Mouse (Mus musculus): ENCODE data around the gene Gja3.

Gene Gja3

DNA sequence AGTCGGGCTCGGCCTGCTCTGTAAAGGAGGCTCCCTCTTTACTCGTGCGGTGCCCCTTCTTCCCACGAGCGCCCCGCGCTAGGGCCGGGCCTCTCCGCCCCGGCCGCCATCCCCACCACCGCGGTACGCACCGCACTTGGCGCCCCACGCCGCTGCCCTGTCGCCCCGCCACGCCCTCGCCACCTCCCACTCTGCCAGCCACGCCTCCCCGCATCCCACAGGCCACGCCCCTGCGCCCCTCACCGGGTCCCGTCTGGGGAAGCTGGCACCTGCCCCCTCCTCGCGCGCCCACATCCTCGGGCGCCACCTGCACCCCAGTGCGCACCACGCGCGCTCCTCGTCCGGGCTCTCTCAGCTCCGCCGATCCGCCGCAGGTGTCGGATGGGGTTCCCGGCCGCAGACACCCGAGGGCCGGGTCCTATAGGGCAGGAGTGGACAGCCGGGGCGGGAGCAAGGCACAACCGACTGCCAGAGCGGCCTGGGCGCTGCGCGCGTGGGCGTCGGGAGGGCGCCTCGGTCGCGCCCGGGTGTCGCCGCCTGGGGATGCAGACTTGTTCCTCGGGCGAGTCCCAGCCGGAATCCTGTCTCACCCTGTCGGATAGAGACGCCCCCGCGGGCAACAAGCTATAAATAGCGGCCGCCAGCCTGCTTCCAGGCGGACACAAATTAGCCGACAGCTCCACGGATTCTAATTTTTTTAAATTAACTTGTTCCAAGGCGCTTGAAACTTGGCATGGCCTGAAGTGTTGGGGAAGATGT lies at the start of gene Gja3:
Gene Gja3, minus strand, starts transcription at position 538 of the 759 bp plus-strand sequence.
- 1% methylated on average over 79 of the region's 79 CpGs for WGBS

DNA sequence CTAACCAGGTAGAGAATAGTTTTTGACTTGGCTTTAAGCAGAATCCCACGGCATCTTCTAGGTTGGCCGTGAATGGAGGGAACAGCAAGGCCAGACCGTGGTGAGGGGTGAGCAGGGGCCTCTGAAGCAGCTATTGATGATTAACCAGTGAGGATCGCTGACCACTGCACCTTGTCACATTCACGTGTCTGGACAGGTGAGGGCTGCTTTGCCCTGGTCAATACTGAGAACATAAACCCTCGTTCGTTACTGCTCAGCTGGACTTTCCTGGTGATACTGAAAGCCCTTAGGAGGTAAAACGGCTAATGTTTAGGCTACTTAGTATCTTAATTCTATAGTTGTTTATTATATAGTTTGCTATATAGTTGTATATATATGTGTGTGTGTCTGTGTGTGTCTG lies 49.2 kb upstream of the Gja3 start:
- WGBS, result 91% methylated on average over 8 of the region's 8 CpGs

DNA sequence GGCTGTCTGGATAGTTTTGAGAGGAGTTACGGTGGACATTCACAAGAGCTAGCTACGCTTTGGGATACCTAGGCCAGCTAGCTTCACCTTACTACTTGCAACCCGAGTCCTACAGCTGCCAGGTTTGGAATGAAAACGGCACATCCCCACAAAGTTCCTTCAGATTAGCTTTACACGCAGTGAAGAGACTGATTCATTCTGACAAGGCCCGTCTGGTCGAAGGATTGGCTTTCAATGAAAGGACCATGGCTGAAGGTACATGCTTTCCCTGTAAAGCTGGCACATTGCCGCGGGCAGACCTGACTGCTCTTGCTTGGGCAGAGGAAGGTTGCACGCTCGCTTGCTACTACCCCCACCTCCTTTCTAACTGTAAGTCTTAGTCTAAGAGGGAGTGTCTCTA lies 47.8 kb upstream of the Gja3 start:
- WGBS, result 76% methylated on average over 11 of the region's 11 CpGs

DNA sequence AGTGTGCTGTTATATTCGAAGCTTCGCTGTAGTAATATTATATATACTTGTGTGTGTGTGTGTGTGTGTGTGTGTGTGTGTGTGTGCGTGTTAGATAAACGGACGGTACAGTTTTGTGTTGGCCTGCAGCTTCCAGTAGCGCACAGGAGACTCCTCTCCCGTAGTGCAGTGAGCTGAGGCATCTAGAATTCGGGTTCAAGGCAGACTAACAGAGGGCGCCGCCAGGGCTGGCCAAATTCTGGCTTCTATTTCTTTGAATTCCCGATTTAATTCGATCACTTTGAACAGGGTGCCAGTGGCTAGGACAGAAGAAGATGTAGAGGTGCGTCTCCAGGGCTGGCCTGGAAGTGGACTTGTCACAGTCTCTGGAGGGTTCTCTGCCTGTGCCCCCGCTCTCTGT lies 47.2 kb upstream of the Gja3 start:
- 21% methylated on average over 14 of the region's 14 CpGs for whole genome bisulfite sequencing

DNA sequence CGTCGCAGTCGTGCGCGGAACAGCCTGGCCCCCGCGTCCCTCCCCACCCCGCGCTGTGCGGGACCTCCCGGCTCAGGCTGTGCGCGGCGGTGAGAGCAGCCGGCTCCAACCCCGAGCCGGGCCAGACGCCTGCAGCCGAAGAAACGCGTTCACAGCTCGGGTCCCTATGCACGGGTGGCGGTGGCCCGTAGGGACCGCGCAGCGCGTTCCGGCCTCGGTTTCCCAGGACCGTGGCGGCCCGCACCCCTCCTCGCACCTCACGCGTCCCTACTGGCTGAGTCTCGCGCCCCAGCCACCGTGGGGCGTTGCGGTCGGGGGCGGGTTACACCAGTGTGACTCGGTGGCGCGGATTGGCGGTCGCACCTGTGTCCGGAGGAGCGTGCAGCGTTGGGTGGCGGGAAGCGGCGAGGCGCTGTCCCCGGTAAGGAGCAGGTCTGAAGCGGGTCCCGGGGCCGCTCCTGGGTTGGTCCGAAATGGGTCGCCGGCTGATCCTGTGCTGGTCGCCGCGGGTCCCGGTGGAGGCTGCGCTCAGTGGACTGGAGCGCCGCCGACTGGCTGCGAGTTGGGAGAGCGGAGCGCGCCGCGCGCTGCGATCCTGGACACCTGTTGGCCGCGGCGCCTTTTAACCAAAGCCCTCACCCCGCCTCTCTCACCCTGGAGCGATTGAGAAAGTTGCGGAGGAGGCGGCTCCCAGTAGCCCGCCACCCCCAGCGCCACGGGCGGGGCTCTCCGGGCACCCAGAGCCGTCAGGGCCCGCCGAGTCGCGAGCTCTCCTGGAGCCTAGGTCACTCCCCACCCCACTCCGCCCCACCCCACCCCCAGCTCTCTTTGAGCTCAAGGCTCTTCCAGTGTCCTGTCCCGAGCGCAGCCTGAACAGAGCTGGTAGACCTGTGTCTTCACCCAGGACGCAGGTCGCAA lies 46.5 kb upstream of the Gja3 start, which contains the start of gene Gjb2:
Gene Gjb2, minus strand, starts transcription at position 597 of the 918 bp plus-strand sequence.
- WGBS, result 1% methylated on average over 101 of the region's 101 CpGs

DNA sequence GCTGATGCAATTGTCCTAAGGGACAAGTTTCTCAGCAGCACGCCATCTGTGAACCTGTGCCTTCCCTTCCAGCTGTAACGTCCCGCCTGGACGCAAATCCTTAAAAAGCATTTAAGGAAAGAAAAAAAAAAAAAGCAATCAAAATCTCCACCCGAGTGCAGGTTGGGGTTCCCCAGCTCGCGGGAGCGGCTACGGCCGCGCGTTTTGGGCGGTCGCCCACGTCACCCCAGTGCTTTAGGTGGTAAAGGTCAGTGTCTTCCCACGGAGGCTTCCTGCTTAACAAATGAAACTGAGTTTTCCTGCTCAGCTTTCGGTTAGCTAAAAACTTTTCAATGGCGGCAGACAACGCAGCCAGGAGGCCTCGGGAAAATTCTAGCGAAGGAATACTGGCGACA lies 45.8 kb upstream of the Gja3 start:
- WGBS, result 6% methylated on average over 22 of the region's 22 CpGs

DNA sequence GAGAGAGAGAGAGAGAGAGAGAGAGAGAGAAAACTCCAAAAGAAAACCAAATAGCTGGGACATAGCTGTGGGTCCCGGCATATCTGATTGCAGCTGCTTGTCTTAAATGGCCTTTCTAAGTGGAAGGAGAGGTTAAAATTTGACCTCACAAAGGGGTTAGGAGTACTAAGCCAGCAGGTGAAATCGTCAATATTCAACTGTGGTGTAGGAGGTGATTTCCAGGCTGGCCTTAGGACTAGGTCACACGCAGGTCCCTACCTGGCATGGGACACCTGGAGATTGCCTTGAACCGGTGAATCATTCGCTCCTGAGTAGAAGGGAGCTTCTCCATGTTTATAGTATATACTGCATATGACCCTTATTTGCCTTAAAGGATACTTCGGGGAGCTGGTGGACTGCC lies 45.2 kb upstream of the Gja3 start:
- WGBS, result 85% methylated on average over 6 of the region's 6 CpGs

DNA sequence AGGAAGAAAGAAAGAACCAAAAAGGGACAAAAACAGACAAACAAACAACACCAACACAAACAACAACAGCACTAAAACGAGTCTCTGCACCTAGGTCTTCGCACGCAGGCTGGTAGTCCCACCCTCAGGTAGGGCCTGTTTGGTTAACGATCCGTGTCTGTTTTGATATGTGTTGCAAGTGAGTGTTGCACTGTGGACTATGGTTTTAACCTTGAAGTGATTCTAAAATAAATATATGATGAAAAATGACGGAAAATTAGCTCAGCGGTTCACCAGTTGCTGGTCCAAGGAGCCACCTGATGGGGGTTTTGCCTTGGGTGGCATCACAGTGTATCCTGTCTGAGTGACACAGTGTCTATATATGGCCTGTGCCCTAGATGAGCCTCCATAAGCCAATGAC lies 43.7 kb upstream of the Gja3 start:
- WGBS, result 88% methylated on average over 7 of the region's 7 CpGs

DNA sequence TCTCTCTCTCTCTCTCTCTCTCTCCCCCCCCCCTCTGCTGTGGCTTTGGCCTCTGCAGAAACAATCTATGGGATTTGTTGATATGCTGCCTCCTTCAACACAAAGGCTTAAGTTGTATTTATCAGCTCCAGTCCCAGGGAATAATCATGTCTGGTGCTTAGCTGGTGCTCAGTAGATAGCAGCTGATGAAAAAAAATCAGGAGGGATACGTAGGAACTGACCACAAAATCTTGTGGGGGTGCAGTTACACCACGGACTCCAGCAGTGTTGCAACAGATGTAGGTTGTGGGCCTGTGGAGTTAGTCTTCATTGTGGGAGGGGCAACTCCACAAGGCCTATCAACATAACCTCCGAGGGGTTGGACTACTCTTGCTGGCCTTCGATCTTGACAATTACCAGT lies 38.0 kb upstream of the Gja3 start:
- 85% methylated on average over 4 of the region's 4 CpGs for WGBS

DNA sequence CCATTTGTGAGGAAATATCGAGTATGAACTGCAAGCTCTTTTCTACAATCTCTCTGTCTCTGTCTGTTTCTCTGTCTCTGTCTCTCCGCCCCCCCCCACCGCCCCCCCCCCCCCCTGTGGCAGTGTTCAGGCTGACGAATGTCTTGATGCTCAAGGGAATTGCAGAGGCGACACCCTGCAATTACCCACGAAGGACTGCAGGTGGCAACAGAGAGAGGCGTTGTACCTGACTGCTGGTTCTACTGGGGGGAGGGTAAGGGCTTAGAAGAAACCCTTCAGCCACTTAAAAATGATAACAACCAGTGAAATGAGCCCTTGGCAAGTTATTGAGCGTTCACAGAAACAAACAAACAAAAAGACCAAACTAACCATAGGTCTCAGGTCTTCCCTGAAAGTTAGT lies 35.1 kb upstream of the Gja3 start:
- WGBS, result 7% methylated on average over 8 of the region's 8 CpGs

DNA sequence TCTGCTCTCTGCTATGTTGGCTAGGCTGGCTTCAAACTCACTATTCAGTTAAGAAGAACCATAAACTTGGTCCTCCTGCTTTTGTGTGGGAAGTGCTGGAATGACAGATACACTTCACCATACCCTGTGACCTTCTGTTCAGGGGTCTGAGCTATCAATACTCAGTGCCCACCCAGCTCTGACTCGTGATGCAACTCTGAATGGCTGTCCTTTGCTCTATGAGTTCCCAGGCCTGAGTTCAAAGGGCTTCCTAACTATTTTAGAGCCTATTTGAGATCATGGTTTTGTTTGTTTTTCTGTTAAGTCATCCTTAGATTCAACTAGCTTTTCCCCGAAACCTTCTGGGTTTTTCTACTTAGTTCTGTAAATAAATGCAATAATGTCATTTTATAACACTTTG lies 32.1 kb upstream of the Gja3 start:
- WGBS, result 77% methylated on average over 2 of the region's 2 CpGs

DNA sequence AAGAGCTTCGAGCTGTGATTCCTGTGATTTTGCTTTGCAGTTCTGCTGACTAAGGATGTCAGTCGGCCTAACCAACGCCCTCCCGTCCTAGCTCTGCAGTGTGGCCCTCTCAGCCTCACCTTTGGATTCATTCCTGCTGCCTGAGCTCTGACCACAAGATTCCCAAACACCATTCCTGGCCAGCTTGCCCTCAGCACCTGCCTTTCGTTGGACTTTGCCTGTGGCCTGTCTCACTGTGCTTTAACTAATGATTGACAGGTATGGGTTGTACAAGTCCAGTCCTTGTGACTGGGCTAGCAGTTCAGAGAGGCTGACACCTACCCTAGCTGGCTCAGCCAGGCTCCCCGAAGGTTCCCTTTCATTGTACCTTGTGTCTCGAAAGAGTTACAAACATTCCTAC lies 31.2 kb upstream of the Gja3 start:
- WGBS, result 94% methylated on average over 7 of the region's 7 CpGs

DNA sequence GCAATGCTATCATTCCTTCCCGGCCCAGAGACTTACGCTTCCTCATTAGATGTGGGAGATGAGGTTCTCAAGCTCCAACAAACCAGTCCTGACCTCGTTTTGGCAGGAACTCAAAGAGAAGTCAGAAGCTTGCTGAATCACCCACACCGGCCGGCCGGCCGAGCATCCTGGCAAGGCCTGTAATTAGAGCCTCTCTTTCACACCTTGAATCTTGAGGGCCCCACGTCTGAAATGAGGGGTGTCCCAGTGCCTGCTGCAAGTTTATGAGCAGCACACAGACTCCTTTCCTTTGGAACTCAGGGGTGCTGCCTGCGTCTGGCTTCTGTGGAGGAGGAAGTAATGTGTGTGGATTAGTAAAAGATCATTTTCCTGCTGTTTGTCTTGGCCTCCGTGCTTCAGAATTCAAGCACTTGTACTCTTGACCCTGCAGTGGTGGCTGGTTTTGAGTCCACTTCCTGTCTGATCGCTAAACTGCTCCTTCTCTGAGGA lies 26.3 kb upstream of the Gja3 start:
- WGBS, result 54% methylated on average over 11 of the region's 11 CpGs

DNA sequence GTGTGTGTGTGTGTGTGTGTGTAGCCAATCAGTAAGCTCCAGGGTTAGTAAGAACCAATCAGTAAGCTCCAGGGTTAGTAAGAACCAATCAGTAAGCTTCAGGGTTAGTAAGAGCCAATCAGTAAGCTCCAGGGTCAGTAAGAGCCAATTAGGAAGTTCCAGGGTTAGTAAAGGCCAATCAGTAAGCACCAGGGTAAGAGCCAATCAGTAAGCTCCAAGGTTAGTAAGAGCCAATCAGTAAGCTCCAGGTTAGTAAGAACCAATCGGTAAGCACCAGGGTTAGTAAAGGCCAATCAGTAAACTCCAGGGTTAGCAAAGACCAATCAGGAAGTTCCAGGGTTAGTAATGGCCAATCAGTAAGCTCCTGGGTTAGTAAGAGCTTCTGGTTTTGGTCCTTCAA lies 25.0 kb upstream of the Gja3 start:
- 100% methylated on average over 1 of the region's 1 CpGs for WGBS

DNA sequence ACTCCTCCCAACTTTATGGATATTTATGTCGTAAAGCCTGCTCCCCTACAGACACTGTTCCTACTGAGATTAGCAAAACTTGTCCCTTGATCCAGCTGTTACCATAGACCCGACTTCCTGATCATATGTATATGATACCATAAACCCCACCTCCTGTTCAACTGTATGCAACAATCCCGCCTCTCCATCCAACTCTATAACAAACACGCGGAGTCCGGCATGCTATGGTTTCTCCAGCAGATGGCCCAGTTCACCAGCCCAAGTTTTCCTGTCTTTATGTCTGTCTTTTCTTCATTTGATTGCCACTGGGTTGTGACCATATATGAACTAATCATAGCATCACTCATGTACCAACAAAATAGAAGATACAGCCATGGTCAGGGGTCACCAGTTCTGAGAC lies 17.6 kb upstream of the Gja3 start:
- 91% methylated on average over 6 of the region's 6 CpGs for WGBS

DNA sequence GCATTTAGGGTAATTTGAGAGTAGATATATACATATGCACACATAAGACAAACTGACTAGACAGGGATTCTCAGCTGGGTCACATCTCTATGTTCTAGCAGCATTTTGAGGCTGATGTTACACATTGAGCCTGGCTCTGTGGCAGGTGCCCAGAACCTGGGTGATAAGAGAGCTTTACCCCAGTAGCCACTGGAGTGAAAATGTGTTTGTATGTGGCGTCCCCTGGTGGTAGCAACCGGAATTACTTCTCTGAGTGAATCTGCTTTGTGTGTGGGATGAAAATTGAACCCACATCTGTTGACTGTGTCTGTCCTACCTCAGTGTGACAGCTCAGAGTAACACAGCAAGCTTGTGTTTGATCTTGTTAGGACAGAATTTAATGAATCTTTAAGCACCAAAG lies 12.0 kb upstream of the Gja3 start:
- 1% methylated on average over 2 of the region's 2 CpGs for WGBS

DNA sequence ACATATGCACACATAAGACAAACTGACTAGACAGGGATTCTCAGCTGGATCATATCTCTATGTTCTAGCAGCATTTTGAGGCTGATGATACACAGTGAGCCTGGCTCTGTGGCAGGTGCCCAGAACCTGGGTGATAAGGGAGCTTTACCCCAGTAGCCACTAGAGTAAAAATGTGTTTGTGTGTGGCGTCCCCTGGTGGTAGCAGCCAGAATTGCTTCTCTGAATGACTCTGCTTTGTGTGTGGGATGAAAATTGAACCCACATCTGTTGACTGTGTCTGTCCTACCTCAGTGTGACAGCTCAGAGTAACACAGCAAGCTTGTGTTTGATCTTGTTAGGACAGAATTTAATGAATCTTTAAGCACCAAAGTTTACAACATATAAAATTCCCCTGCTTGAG lies 2.2 kb upstream of the Gja3 start:
- WGBS, result 0% methylated on average over 1 of the region's 1 CpGs

DNA sequence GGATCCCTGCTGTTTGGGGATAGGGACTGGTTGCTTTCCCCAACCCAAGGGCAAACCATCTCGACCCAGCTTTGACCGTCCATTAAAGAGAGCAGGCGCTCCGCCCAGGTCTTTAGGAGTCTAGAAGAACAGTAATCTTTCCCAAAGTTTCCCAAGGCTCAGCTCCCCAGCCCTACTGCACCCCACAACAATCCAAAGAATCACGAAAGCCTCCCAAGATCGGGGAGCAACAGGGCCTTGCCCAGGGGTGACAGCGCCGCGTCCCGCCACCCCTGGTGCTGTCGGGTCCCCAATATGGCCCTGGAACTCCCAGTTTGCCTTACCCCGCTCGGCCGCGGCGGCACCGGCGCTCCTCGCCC lies 717 bp downstream of the Gja3 start:
- 5% methylated on average over 19 of the region's 19 CpGs for WGBS

DNA sequence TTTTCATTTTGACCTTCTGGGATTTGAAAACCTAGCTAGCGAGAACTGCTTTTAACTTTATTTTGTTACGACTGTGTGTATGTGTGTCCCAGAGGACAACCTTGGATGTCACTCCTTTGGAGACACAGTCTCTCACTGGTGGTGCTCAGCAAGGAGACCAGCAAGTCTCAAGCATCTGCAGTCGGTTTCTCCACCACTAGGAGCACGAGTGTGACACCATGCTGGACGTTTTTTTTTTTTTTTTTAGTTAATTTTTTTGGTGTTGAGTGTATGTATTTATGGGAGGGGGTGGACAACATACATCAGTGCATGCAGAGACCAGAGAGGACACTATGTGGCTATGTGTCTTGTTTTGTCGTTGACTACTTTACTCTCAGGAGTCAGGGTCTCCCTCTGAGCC lies 5.2 kb downstream of the Gja3 start:
- WGBS, result 60% methylated on average over 6 of the region's 6 CpGs

DNA sequence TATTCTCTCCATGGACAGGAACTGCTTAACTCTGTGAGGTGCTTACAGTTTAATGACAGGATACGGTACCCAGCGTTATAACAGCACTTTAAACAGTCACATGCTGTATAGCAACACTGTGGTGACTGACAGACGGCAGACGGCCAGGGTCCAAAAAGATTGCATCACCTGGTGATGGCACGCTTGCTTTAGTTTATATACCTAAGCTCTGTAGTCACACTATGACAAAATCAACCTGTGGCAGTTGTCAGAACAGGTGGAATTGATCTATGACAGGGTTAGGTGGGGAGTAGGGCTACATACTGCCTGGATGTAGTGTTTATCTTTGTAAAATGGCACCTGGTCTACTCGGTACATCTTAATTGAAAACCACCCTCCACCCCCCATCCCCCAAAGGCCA lies 14.0 kb downstream of the Gja3 start:
- WGBS, result 92% methylated on average over 6 of the region's 6 CpGs

DNA sequence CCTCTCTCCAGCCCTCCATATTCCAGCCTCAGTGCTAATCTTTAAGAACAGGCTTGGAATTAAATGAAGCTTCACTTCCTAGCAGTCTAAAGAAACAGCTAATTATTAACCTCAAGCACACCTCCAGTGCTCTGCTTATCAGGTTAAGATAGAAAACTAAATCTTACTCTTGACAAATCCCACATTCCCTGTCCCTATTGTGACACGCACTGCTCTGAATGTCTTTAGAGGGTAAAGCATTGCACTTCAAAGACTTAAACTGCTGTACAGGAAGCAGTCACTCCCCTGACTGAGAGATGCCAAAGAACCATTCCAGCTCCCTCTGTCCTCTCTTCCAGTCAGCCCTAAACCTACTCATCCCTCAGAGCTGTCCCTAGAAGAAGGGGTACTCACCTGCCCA lies 16.5 kb downstream of the Gja3 start:
- WGBS, result 74% methylated on average over 1 of the region's 1 CpGs

DNA sequence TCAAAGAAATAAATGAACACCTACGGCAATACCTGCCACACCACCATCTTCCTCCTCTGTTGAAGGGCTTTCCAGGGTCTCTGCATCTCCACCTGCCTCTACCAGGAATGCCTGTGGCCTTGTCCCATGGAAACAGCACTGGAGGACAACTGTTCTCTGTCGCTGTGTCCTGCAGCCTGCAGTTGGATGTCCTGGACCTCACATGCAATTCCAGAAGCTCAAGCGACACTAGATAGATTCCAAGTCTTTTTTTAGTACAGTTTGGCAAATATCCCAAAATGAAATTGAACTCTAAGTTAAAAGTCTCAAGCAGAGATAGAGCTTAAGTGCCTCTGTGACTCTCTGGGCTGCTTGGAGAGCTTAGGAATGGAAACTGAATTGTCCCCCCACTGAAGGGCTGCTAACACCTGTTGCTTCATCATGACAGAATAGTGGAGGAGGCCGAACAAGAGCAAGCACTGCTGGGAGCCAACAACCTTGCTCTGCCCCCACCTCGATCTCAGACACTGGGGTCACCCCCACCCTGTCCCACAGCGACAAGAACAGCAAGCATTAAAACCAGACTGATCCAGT lies 22.9 kb downstream of the Gja3 start:
- 84% methylated on average over 6 of the region's 6 CpGs for WGBS

DNA sequence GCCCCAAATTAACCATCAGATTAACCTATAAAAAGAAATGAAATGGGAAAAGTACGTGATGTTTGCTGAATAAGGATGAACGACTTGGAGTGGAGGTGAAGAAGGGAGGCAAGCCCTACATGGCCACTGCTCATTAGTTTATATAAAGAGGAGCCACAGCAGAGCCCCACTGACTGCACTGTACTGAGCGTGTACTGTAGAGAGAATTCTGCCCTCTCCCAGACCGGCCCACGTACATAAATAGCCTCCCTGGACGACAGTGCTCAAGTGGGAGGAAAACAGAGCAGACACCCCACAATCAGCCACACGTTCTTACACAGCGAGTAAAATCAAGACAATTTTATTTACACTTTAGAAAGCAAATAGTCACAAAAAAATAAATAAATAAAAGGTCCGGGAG lies 23.8 kb downstream of the Gja3 start:
- 63% methylated on average over 9 of the region's 9 CpGs for WGBS

Measured in cerebral cortex, adult 2 months (tissue).